Mouse (Mus musculus) adipocyte (in vitro differentiated cells): ENCODE data around the gene Jph4.

Experiments
- DNase-seq: peaks from one replicate; pipeline ENCODE4 v3.0.0-alpha.2; 2016; ENCODE audit warnings: low spot score

Jph4 gene

DNA sequence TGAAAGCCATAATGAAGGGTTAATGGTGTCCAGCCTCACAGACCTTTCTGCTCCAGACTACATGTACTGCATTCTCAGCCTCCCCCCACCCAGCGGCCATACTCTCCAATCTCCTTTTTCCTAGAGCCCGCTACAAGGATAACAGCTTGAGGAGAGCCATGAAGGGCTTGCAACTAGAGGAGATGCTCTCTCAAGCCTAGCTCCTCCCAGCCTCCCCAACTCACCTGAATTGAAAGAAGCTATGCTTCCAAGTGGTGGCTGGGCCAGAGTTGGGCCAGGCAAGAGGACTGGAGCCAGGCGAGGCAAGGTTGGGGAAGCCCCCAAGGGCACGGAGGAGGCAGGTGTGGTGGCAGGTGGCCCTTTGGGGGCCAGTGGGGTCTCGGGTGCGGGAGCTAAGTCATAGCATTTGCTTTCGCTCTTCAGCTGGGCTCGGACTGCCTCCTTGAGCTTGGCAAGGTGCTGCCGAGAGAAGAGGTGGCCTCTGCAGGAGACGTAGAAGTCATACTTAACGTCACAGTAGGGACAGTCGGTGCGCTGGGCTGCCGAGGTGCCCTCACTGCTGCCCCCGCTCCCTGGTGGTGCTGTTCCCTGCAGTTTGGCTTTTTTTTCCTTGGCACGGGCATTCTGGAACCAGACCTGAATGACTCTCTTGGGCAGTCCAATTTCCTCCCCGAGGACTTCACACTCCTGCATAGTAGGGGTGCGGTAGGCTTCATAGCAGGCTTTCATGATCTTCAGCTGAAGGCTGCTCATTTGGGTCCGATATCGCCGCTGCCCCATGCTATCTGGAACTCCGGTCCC, 53.0 kb downstream of the Jph4 start:
- DNase-seq = no peak

DNA sequence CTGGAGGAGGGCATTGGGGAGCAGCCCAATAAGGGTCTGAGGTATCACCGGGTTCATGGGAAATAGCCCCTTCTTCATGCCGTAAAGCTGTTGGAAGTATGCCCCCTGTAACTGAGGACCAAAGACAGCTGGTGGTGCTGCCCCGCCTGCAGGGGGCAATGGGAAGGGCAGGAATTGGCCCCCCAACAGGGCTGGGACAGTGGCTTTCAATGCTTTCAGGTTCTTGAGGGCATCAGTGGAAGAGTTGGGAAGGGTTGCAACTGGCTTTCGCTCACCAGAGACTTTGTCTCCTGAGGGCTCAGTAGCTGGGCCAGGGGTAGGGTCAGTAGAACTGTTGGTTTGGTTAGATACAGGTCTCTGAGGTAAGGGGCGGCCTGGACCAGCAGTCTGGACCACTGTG, 53.6 kb downstream of the Jph4 start:
- no peak for DNase-seq

DNA sequence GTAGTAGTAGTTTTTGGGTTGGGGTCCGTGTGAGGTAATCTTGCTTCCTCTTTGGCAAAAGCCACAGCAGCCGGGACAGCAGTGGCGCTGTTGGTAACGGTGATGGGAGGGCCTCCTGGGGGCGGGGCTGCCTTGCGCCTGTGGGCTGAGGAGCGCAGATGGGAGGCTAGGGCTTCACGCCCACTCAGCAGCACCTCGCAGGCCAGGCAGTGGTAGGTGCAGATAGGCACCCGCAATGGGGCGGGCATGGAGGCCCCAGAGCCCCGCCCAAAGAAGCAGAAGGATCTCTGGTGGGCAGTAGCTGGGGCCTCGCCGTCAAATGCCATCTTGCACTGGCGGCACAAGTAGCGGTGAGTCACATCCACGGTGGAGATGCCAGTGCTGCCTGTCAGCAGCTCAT, 54.1 kb downstream of the Jph4 start:
- DNase-seq = no peak

- no peak for DNase-seq
Observed at GRCm38 (mm10) chr14:55061845-55062244, 54.9 kb downstream of the Jph4 start.

GRCm38 (mm10) chr14:55059931-55060330, 56.8 kb downstream of the Jph4 start:
- no peak for DNase-seq

- DNase-seq = no peak
Observed at GRCm38 (mm10) chr14:55059009-55059408, 57.7 kb downstream of the Jph4 start.
